Mouse (Mus musculus): ENCODE measurements around the gene Hdgfl3.

- TF ChIP-seq CTCF (conservative IDR thresholded peaks at IDR 0.05; ENCODE audit: low read length) (no peak), NANOG (IDR thresholded peaks at IDR 0.05; ENCODE audit: borderline replicate concordance, low read length) (no peak)
These were observed 54.0 kb downstream of the Hdgfl3 start for GRCm38 (mm10) chr7:81880286-81880685.
